Mouse (Mus musculus) megakaryocyte, embryonic 14.5 days (primary cell): Measurements from ENCODE around the gene Dtx4. TPM values are rescaled to one million over a fixed set of nuclear protein-coding genes. Genes with fewer than 3 reads are reported as not detected.

ENCODE experiments used
- H3K27me3 ChIP-seq: replicated peaks from 2 replicates; pipeline ENCODE3; 2012; ENCODE audit warnings: inconsistent platforms
- H3K36me3 ChIP-seq: replicated peaks from 2 replicates; pipeline ENCODE3; 2012; ENCODE audit warnings: low read length, inconsistent platforms, mixed read lengths
- H3K4me1 ChIP-seq: 2 replicates; pipeline ENCODE4 v1.6.1; 2012; ENCODE audit warnings: inconsistent platforms
- H3K4me3 ChIP-seq: replicated peaks from 2 replicates; pipeline ENCODE3; 2012; ENCODE audit warnings: moderate library complexity, mild to moderate bottlenecking, inconsistent platforms
- H3K9me3 ChIP-seq: 2 replicates; pipeline ENCODE4 v1.6.1; 2012; ENCODE audit warnings: inconsistent platforms
- FLI1 ChIP-seq: IDR thresholded peaks from 2 replicates; pipeline ENCODE4 v1.6.1; 2012; ENCODE audit warnings: low read length, inconsistent platforms, mixed read lengths
- GATA1 ChIP-seq: IDR thresholded peaks from 3 replicates; pipeline ENCODE4 v1.6.1; 2012; ENCODE audit warnings: mixed read lengths, low read length, inconsistent platforms, borderline replicate concordance
- polyA plus RNA-seq: library from polyadenylated mRNA; stranded (reverse); fragments of >175 nt; gene quantifications from 2 replicates; pipeline ENCODE4 v1.2.3, GENCODE M21; 2012; ENCODE audit warnings: low replicate concordance; ENCODE audit not compliant: insufficient read depth

Gene Dtx4
- polyA plus RNA-seq, 1 experiment, result 1.9 TPM

GRCm38 (mm10) chr19:12427101-12427500, 74.2 kb downstream of the Dtx4 start:
- Histone ChIP-seq H3K4me1 (peaks cover 5% of the 10 kb centered on the region; the same call in 1 of the 2 replicates), H3K4me3 (no peak overlapping the region), H3K27me3 (peaks cover 22% of the 10 kb centered on the region), H3K9me3 (no peaks in the 10 kb centered on the region), H3K36me3 (no peaks in the 10 kb centered on the region)
- TF ChIP-seq GATA1, result no peak
- TF ChIP-seq FLI1, result no peak

- no peak overlapping the region for H3K4me3 ChIP-seq
- H3K27me3 ChIP-seq, result peaks cover 3% of the 10 kb centered on the region
- no peaks in the 10 kb centered on the region for H3K4me1 ChIP-seq
- no peaks in the 10 kb centered on the region for H3K36me3 ChIP-seq
- no peak for TF ChIP-seq GATA1
- TF ChIP-seq FLI1, result no peak
- no peaks in the 10 kb centered on the region for H3K9me3 ChIP-seq
These were observed 79.6 kb downstream of the Dtx4 start for GRCm38 (mm10) chr19:12421680-12422079.

GRCm38 (mm10) chr19:12420555-12420954, 80.7 kb downstream of the Dtx4 start:
- Histone ChIP-seq H3K9me3 (no peaks in the 10 kb centered on the region), H3K36me3 (no peaks in the 10 kb centered on the region), H3K4me3 (no peak overlapping the region), H3K27me3 (peaks cover 3% of the 10 kb centered on the region), H3K4me1 (no peaks in the 10 kb centered on the region)
- TF ChIP-seq GATA1, result no peak
- no peak for TF ChIP-seq FLI1

- Histone ChIP-seq H3K4me1 (no peaks in the 10 kb centered on the region), H3K9me3 (no peaks in the 10 kb centered on the region), H3K4me3 (no peak overlapping the region), H3K36me3 (no peaks in the 10 kb centered on the region), H3K27me3 (peaks cover 3% of the 10 kb centered on the region)
- no peak for TF ChIP-seq FLI1
- no peak for TF ChIP-seq GATA1
These were observed 82.9 kb downstream of the Dtx4 start for GRCm38 (mm10) chr19:12418312-12418711.

GRCm38 (mm10) chr19:12417361-12417760, 83.9 kb downstream of the Dtx4 start, which contains the start of gene Olfr1441:
Gene Olfr1441, plus strand, starts transcription at chr19:12417433.
- no peak for TF ChIP-seq FLI1
- Histone ChIP-seq H3K9me3 (no peaks in the 10 kb centered on the region), H3K36me3 (no peaks in the 10 kb centered on the region), H3K4me1 (no peaks in the 10 kb centered on the region), H3K27me3 (no peaks in the 10 kb centered on the region), H3K4me3 (no peak within 1 kb of the TSS)

Other genes starting within 250 kb of the Dtx4 start
- gene Olfr235, start 240.4 kb downstream of the Dtx4 start, polyA plus RNA-seq, result not detected in 2 replicates
- not detected in 2 replicates for gene Olfr1434, start 221.6 kb downstream of the Dtx4 start, polyA plus RNA-seq
- not detected in 2 replicates for gene Olfr1436, start 202.3 kb downstream of the Dtx4 start, polyA plus RNA-seq
- not detected in 2 replicates for gene Olfr1437, start 176.4 kb downstream of the Dtx4 start, polyA plus RNA-seq
- gene Olfr1438-ps1, start 165.5 kb downstream of the Dtx4 start, polyA plus RNA-seq, result not detected in 2 replicates
- not detected in 2 replicates for gene Olfr1440, start 114.2 kb downstream of the Dtx4 start, polyA plus RNA-seq
- not detected in 2 replicates for gene Olfr1441, start 84.0 kb downstream of the Dtx4 start, polyA plus RNA-seq
- gene Pfpl, start 73.5 kb downstream of the Dtx4 start, polyA plus RNA-seq, result not detected in 2 replicates
- gene Mpeg1, start 40.7 kb downstream of the Dtx4 start, polyA plus RNA-seq, result 6.5 TPM in 1 of 2 replicates, not detected in the other
- gene Fam111a, start 44.3 kb upstream of the Dtx4 start, polyA plus RNA-seq, result 1.7 TPM in 1 of 2 replicates, not detected in the other
- gene Gm4952, start 98.5 kb upstream of the Dtx4 start, polyA plus RNA-seq, result not detected in 2 replicates
- not detected in 2 replicates for gene Glyat, start 131.9 kb upstream of the Dtx4 start, polyA plus RNA-seq
- gene Olfr1442, start 169.0 kb upstream of the Dtx4 start, polyA plus RNA-seq, result not detected in 2 replicates
- gene Olfr1443, start 176.7 kb upstream of the Dtx4 start, polyA plus RNA-seq, result not detected in 2 replicates
- not detected in 2 replicates for gene Keg1, start 194.3 kb upstream of the Dtx4 start, polyA plus RNA-seq